ENCODE assay signal across 8 mouse cellular contexts in the genomic region with DNA sequence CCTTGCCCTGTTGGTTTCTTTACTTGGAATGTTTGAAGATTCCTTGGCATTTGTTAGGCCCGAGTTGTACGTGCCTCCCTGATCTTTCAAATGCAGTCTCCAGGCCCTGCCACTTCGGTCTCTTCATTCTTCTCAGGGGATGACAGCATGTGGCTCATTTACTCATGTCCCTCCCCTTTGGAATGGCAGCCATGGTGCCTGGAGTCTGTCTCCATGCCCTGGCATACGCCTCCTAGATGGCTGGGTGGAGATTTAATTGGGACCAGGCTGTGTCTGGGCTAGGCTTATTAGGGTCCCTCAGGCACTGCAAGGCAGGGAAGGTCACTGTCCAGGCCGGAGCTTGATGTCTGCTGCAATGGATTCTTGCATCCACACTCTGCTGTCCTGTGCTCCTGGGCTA.
"Had no signal": no experiment of that assay in that cellular context is flagged by ENCODE, and none has a peak within 500 bp of the region (broad histone marks: within the 10 kb centered on the region; RNA-seq: fewer than 3 reads in every experiment).

No protein-coding gene starts in this region.

- H3K4me2 ChIP-seq: limb, embryonic 13.5 days; midbrain, embryonic 12.5 days had no signal

- H3K36me3 ChIP-seq: limb, embryonic 13.5 days; midbrain, embryonic 12.5 days had no signal

- ATAC-seq: midbrain, embryonic 16.5 days had no signal

- H3K4me3 ChIP-seq: limb, embryonic 13.5 days; midbrain, embryonic 12.5 days had no signal

- H3K4me1 ChIP-seq: limb, embryonic 13.5 days; midbrain, embryonic 12.5 days had no signal

- H3K27ac ChIP-seq: limb, embryonic 13.5 days; liver, embryonic 14.5 days; midbrain, embryonic 12.5 days had no signal

- DNase-seq: kidney, postnatal 25 days; lung, adult 18-20 months; thymus, adult 2 months; thymus, postnatal 25 days had no signal

- H3K27me3 ChIP-seq: limb, embryonic 13.5 days; midbrain, embryonic 12.5 days had no signal

- H3K9me3 ChIP-seq: limb, embryonic 13.5 days; midbrain, embryonic 12.5 days had no signal

- H3K9ac ChIP-seq: limb, embryonic 13.5 days; liver, embryonic 14.5 days; midbrain, embryonic 12.5 days had no signal
